Mouse (Mus musculus) kidney, adult 2 months (tissue): Measurements from ENCODE around the gene Rasip1. TPM values are rescaled to one million over a fixed set of nuclear protein-coding genes. Genes with fewer than 3 reads are reported as not detected.
"Not testable (repeated sequence)": the region's sequence is repeated elsewhere in the genome, so short reads cannot be mapped to it uniquely, and the experiment has no call there.

ENCODE experiments used
- DNase-seq: peaks from one replicate; pipeline ENCODE4 v3.0.0; 2021
- H3K27ac ChIP-seq: fragments of 200-500 bp; 2 replicates; pipeline ENCODE4 v1.5.1; 2012; ENCODE audit warnings: low read depth, low read length, control low read depth, inconsistent platforms; ENCODE audit not compliant: insufficient read depth
- H3K27me3 ChIP-seq: fragments of 200-500 bp; replicated peaks from 2 replicates; pipeline ENCODE4 v1.6.1; 2012; ENCODE audit warnings: mild to moderate bottlenecking, moderate library complexity, low read length, inconsistent platforms; ENCODE audit not compliant: control insufficient read depth, insufficient read depth
- H3K36me3 ChIP-seq: fragments of 200-500 bp; 2 replicates; pipeline ENCODE4 v1.6.1; 2012; ENCODE audit warnings: mild to moderate bottlenecking, moderate library complexity, low read length, inconsistent platforms; ENCODE audit not compliant: control insufficient read depth, insufficient read depth
- H3K4me1 ChIP-seq: fragments of 200-500 bp; 2 replicates; pipeline ENCODE4 v1.6.1; 2011; ENCODE audit warnings: low read length; ENCODE audit not compliant: control insufficient read depth, insufficient read depth
- H3K4me3 ChIP-seq: fragments of 200-500 bp; 2 replicates; pipeline ENCODE4 v1.5.1; 2011; ENCODE audit warnings: mild to moderate bottlenecking, low read depth, low read length, control low read depth; ENCODE audit not compliant: insufficient read depth
- CTCF ChIP-seq: fragments of 200-500 bp; conservative IDR thresholded peaks from 2 replicates; pipeline ENCODE4 v1.5.1; 2011; ENCODE audit warnings: low read depth, mild to moderate bottlenecking, control low read depth, low read length, moderate library complexity, mixed read lengths; ENCODE audit not compliant: insufficient read depth, insufficient read length
- POLR2A ChIP-seq: fragments of 200-500 bp; IDR thresholded peaks from one replicate; pipeline ENCODE4 v1.6.1; 2011; ENCODE audit warnings: low read depth, low read length, control low read depth
- whole genome bisulfite sequencing: fragments of 180-500 bp; shearing (Covaris S2); methylation state at CpG from one replicate; pipeline ENCODE4 v1.1.7; 2018; 5-methylcytosine and 5-hydroxymethylcytosine counted together
- polyA plus RNA-seq: library from polyadenylated mRNA; depleted of rRNA; stranded (reverse); fragments of >200 nt; gene quantifications from 2 replicates; pipeline ENCODE4 v1.2.3, GENCODE M21; 2012

Gene Rasip1
- polyA plus RNA-seq, 1 experiment: 20.4 TPM

- Histone ChIP-seq H3K4me1 (no peaks in the 10 kb centered on the region), H3K4me3 (no peak overlapping the region), H3K27me3 (no peaks in the 10 kb centered on the region), H3K36me3 (no peaks in the 10 kb centered on the region), H3K27ac (no peak overlapping the region)
- WGBS: 85% methylated on average over 6 of the region's 6 CpGs
- TF ChIP-seq POLR2A: no peak
- no peak for TF ChIP-seq CTCF
- no peak for DNase-seq
Measured at GRCm38 (mm10) chr7:45644872-45645590, 17.7 kb downstream of the Rasip1 start.

- TF ChIP-seq POLR2A (no peak), CTCF (no peak)
- Histone ChIP-seq H3K27ac (no peak overlapping the region), H3K4me1 (no peaks in the 10 kb centered on the region), H3K36me3 (no peaks in the 10 kb centered on the region), H3K27me3 (no peaks in the 10 kb centered on the region), H3K4me3 (no peak overlapping the region)
- DNase-seq: no peak
- WGBS: 88% methylated on average over 7 of the region's 7 CpGs
Measured at GRCm38 (mm10) chr7:45645591-45645971, 18.3 kb downstream of the Rasip1 start.

GRCm38 (mm10) chr7:45646671-45647070, 19.4 kb downstream of the Rasip1 start:
- TF ChIP-seq POLR2A (no peak), CTCF (no peak)
- no peaks in the 10 kb centered on the region for H3K36me3 ChIP-seq
- H3K4me3 ChIP-seq: no peak overlapping the region
- H3K4me1 ChIP-seq: no peaks in the 10 kb centered on the region
- WGBS: 54% methylated on average over 4 of the region's 4 CpGs
- H3K27me3 ChIP-seq: no peaks in the 10 kb centered on the region
- DNase-seq: no peak
- H3K27ac ChIP-seq: no peak overlapping the region

GRCm38 (mm10) chr7:45649351-45649750, 22.1 kb downstream of the Rasip1 start:
- no peak overlapping the region for H3K4me3 ChIP-seq
- H3K27ac ChIP-seq: no peak overlapping the region
- H3K4me1 ChIP-seq: no peaks in the 10 kb centered on the region
- 67% methylated on average over 8 of the region's 8 CpGs for WGBS
- H3K27me3 ChIP-seq: no peaks in the 10 kb centered on the region
- TF ChIP-seq CTCF (no peak), POLR2A (no peak)
- no peaks in the 10 kb centered on the region for H3K36me3 ChIP-seq
- DNase-seq: no peak

GRCm38 (mm10) chr7:45650484-45650883, 23.2 kb downstream of the Rasip1 start:
- H3K36me3 ChIP-seq, H3K4me3 ChIP-seq, H3K4me1 ChIP-seq, H3K27me3 ChIP-seq, DNase-seq, H3K27ac ChIP-seq: not testable (repeated sequence)
- WGBS: 95% methylated on average over 20 of the region's 20 CpGs

GRCm38 (mm10) chr7:45654424-45655047, 27.2 kb downstream of the Rasip1 start:
- Histone ChIP-seq H3K4me1 (no peaks in the 10 kb centered on the region), H3K36me3 (no peaks in the 10 kb centered on the region), H3K27me3 (no peaks in the 10 kb centered on the region), H3K27ac (no peak overlapping the region), H3K4me3 (no peak overlapping the region)
- 48% methylated on average over 17 of the region's 17 CpGs for WGBS
- TF ChIP-seq POLR2A (no peak), CTCF (no peak)
- DNase-seq: no peak

- Histone ChIP-seq H3K4me3 (no peak overlapping the region), H3K27ac (no peak overlapping the region), H3K27me3 (no peaks in the 10 kb centered on the region), H3K4me1 (no peaks in the 10 kb centered on the region), H3K36me3 (no peaks in the 10 kb centered on the region)
- TF ChIP-seq POLR2A: no peak
- TF ChIP-seq CTCF: no peak
- WGBS: 69% methylated on average over 11 of the region's 11 CpGs
- DNase-seq: no peak
Measured at GRCm38 (mm10) chr7:45660746-45661478, 33.6 kb downstream of the Rasip1 start.

- H3K27me3 ChIP-seq, H3K4me3 ChIP-seq, H3K27ac ChIP-seq, DNase-seq, H3K36me3 ChIP-seq, H3K4me1 ChIP-seq: not testable (repeated sequence)
- WGBS: 98% methylated on average over 6 of the region's 6 CpGs
Measured at GRCm38 (mm10) chr7:45661702-45662101, 34.4 kb downstream of the Rasip1 start.
